Mouse (Mus musculus) spleen, adult 18-20 months (tissue): ENCODE data around the gene Rnf31.
A peak's percentile ranks its signal among the peaks of the same experiment; 100 is the strongest.

Experiments used
- DNase-seq, 2 experiments: peaks; one replicate each; pipeline ENCODE4 v3.0.0; 2022; ENCODE audit warnings: mixed read lengths in 2 of 2

The Rnf31 gene

GRCm38 (mm10) chr14:55591331-55591891, at the start of gene Rnf31:
Gene Rnf31 (plus strand): TSS chr14:55591708.
- DNase-seq = peak; percentile 82 to 89

- no peak for DNase-seq
Observed at GRCm38 (mm10) chr14:55542268-55542667, 49.2 kb upstream of the Rnf31 start.

GRCm38 (mm10) chr14:55544334-55544733, 47.2 kb upstream of the Rnf31 start:
- DNase-seq = no peak

- DNase-seq = no peak
Observed at GRCm38 (mm10) chr14:55550191-55550590, 41.3 kb upstream of the Rnf31 start.

- DNase-seq = no peak
Observed at GRCm38 (mm10) chr14:55551347-55551746, 40.2 kb upstream of the Rnf31 start.

- DNase-seq = no peak
Observed at GRCm38 (mm10) chr14:55551794-55552193, 39.7 kb upstream of the Rnf31 start.

- no peak for DNase-seq
Observed at GRCm38 (mm10) chr14:55554635-55555034, 36.9 kb upstream of the Rnf31 start.

- no peak for DNase-seq
Observed at GRCm38 (mm10) chr14:55555788-55556187, 35.7 kb upstream of the Rnf31 start.

- DNase-seq = peak; percentile 65 to 80
Observed at GRCm38 (mm10) chr14:55557003-55557402, 34.5 kb upstream of the Rnf31 start.

GRCm38 (mm10) chr14:55557587-55557986, 33.9 kb upstream of the Rnf31 start:
- DNase-seq = no peak

- no peak for DNase-seq
Observed at GRCm38 (mm10) chr14:55558740-55559448, 32.6 kb upstream of the Rnf31 start.

GRCm38 (mm10) chr14:55559799-55560201, 31.7 kb upstream of the Rnf31 start, which contains the start of gene Dcaf11:
Gene Dcaf11 (plus strand): TSS chr14:55560006.
- peak; percentile 82 to 85 for DNase-seq

GRCm38 (mm10) chr14:55560202-55561073, 31.1 kb upstream of the Rnf31 start, which contains the start of gene A730061H03Rik:
Gene A730061H03Rik (minus strand): TSS chr14:55560406.
- peak; percentile 96 to 97 for DNase-seq

- DNase-seq = no peak
Observed at GRCm38 (mm10) chr14:55561860-55562259, 29.6 kb upstream of the Rnf31 start.

GRCm38 (mm10) chr14:55563249-55563648, 28.3 kb upstream of the Rnf31 start:
- no peak for DNase-seq

- no peak for DNase-seq
Observed at GRCm38 (mm10) chr14:55565748-55566147, 25.8 kb upstream of the Rnf31 start.

- no peak for DNase-seq
Observed at GRCm38 (mm10) chr14:55567496-55567895, 24.0 kb upstream of the Rnf31 start.

GRCm38 (mm10) chr14:55570588-55570987, 20.9 kb upstream of the Rnf31 start:
- DNase-seq = no peak

GRCm38 (mm10) chr14:55571760-55572159, 19.7 kb upstream of the Rnf31 start:
- DNase-seq = no peak

GRCm38 (mm10) chr14:55575302-55575701, 16.2 kb upstream of the Rnf31 start, which contains the start of gene Fitm1:
Gene Fitm1 (plus strand): TSS chr14:55575617.
- no peak for DNase-seq

GRCm38 (mm10) chr14:55575711-55576110, 15.8 kb upstream of the Rnf31 start:
- DNase-seq = no peak

- DNase-seq = no peak
Observed at GRCm38 (mm10) chr14:55576376-55576775, 15.1 kb upstream of the Rnf31 start.
